Mouse (Mus musculus) kidney, embryonic 14.5 days (tissue): Measurements from ENCODE around the gene Hist1h2bh. TPM values are rescaled to one million over a fixed set of nuclear protein-coding genes. Genes with fewer than 3 reads are reported as not detected.
A peak's percentile ranks its signal among the peaks of the same experiment; 100 is the strongest.
"Not testable (repeated sequence)": the region's sequence is repeated elsewhere in the genome, so short reads cannot be mapped to it uniquely, and the experiment has no call there.

Source experiments
- ATAC-seq: fragments of 200-750 bp; cut with Nextera tagmentation; 2 replicates; pipeline ENCODE4 v1.8.0; 2017; ENCODE audit warnings: moderate number of reproducible peaks, mild to moderate bottlenecking, moderate TSS enrichment, moderate library complexity; ENCODE audit not compliant: low FRiP score, low TSS enrichment
- H3K27ac ChIP-seq: fragments of 300-500 bp; sonication (generic); 2 replicates; pipeline ENCODE4 v1.5.1; 2014; ENCODE audit warnings: low read depth, mild to moderate bottlenecking, low read length, moderate library complexity, mixed read lengths
- H3K27me3 ChIP-seq: fragments of 300-500 bp; sonication (generic); 2 replicates; pipeline ENCODE4 v1.6.1; 2014; ENCODE audit warnings: mild to moderate bottlenecking, low read length; ENCODE audit not compliant: control insufficient read depth, insufficient read depth
- H3K36me3 ChIP-seq: fragments of 300-500 bp; sonication (generic); 2 replicates; pipeline ENCODE4 v1.6.1; 2014; ENCODE audit warnings: low read length, mixed read lengths; ENCODE audit not compliant: control insufficient read depth, insufficient read depth
- H3K4me1 ChIP-seq: fragments of 300-500 bp; sonication (generic); 2 replicates; pipeline ENCODE4 v1.6.1; 2014; ENCODE audit warnings: low read length, mixed read lengths; ENCODE audit not compliant: control insufficient read depth, insufficient read depth
- H3K4me2 ChIP-seq: fragments of 300-500 bp; sonication (generic); replicated peaks from 2 replicates; pipeline ENCODE4 v1.6.1; 2014; ENCODE audit warnings: low read depth, mild to moderate bottlenecking, low read length
- H3K4me3 ChIP-seq: fragments of 300-500 bp; sonication (generic); 2 replicates; pipeline ENCODE4 v1.5.1; 2014; ENCODE audit warnings: mild to moderate bottlenecking, low read length
- H3K9ac ChIP-seq: fragments of 300-500 bp; sonication (generic); 2 replicates; pipeline ENCODE4 v1.6.1; 2014; ENCODE audit warnings: low read depth, mild to moderate bottlenecking, low read length, moderate library complexity
- H3K9me3 ChIP-seq: fragments of 300-500 bp; sonication (generic); 2 replicates; pipeline ENCODE4 v1.6.1; 2016; ENCODE audit warnings: low read length; ENCODE audit not compliant: control insufficient read depth
- WGBS: fragments of 180-500 bp; shearing (Covaris S2); extraction: QIAGEN DNeasy Blood & Tissue Kit; methylation state at CpG from one replicate; pipeline ENCODE4 v1.1.7; 2014; 5-methylcytosine and 5-hydroxymethylcytosine counted together
- polyA plus RNA-seq: library from polyadenylated mRNA; unstranded; fragments of >200 nt; fragmentation: Nextera tagmentation; extraction: Ambion mirVana; gene quantifications from 2 replicates; pipeline ENCODE4 v1.2.1, GENCODE M21; 2014

Hist1h2bh gene
- polyA plus RNA-seq, 1 experiment from 2014 or later, result 1.4 TPM

DNA sequence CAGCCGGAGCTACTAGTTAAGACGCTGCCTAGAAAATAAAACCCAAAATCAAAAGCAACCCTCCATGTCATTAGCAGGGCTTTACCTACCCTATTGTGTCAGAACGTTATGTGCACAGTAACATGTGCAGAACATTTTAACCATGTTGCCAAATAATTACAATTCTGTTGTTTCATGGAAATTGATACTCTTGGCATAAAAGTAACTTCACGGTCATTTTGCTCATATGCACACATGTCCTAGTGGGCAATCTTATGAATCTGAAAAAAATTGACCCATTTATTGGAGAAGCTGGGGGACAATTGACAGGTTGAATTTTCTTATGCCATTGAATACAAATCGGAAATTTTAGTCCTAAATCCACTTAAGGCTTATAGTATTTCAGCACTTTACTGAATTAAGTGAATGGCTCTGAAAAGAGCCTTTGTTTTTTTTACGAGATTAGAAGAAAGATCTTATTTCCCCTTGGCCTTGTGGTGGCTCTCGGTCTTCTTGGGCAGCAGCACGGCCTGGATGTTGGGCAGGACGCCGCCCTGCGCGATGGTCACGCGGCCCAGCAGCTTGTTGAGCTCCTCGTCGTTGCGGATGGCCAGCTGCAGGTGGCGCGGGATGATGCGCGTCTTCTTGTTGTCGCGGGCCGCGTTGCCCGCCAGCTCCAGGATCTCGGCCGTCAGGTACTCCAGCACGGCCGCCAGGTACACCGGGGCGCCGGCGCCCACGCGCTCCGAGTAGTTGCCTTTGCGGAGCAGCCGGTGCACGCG lies 27.2 kb upstream of the Hist1h2bh start:
- H3K4me3 ChIP-seq, result peak overlapping the region; percentile 43
- ATAC-seq, H3K4me1 ChIP-seq, H3K9me3 ChIP-seq, H3K36me3 ChIP-seq, H3K27me3 ChIP-seq: not testable (repeated sequence)
- H3K27ac ChIP-seq, result peak overlapping the region; percentile 92
- H3K9ac ChIP-seq, result peak overlapping the region; percentile 51
- WGBS, result 1% methylated on average over 19 of the region's 41 CpGs
- peak overlapping the region; percentile 40 for H3K4me2 ChIP-seq

DNA sequence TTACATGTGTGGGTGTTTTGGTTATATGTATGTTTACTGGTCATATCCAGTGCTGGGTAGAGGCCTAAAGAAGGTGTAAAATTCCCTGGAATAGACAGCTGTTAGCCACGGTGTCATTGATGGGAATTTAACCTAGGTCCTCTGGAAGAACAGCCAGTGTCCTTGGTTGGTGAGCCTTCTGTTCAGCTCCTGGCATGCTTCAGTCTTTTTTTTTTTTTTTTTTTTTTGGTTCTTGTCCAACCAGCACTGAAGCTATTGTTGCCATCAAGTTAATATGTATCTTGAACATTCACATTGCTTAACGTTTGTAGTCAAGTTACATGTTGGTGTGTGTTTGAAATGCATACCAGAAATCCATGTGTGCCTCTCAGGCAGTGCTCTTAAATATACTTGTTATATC lies 21.3 kb upstream of the Hist1h2bh start:
- Histone ChIP-seq H3K4me2 (no peak overlapping the region), H3K27me3 (no peaks in the 10 kb centered on the region), H3K9ac (no peak overlapping the region), H3K36me3 (no peaks in the 10 kb centered on the region), H3K9me3 (no peaks in the 10 kb centered on the region), H3K4me3 (no peak overlapping the region), H3K27ac (peak overlapping the region; percentile 99), H3K4me1 (no peaks in the 10 kb centered on the region)
- ATAC-seq, result no peak
- WGBS, result 83% methylated on average over 2 of the region's 2 CpGs

DNA sequence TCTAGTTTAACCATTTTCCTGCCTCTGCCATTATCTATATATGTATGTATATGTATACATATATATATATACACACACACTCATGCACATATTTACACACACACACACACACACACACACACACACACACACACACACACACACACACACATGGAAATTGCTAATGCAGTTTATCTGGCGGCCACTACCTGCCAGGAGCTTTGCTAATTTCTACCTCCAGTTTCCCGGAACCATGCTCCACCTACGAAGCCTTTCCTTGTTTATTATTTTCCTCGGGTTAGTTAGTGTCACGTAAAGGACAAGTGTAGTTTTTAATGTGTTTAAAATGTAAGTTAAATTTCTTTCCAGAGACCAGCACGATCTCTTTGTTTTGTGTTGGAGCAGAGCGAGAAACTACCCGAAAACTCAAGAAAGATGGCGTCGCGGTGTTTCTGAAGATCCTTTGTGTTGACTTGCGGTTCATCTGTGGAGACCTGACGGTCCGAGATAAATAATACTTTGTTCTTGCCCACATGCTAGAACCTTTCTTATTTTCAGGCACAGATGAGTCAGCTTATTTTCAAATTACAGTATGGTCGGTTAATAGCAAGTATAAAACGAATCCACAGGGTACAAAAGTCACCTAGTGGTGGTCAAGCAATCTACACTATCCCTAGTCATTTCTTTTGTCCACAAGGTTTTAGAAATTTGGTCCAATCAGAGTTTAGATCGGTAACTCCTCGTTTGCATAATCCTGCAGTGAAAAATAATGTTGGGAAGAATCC lies 19.7 kb upstream of the Hist1h2bh start:
- peak; percentile 80 for ATAC-seq

DNA sequence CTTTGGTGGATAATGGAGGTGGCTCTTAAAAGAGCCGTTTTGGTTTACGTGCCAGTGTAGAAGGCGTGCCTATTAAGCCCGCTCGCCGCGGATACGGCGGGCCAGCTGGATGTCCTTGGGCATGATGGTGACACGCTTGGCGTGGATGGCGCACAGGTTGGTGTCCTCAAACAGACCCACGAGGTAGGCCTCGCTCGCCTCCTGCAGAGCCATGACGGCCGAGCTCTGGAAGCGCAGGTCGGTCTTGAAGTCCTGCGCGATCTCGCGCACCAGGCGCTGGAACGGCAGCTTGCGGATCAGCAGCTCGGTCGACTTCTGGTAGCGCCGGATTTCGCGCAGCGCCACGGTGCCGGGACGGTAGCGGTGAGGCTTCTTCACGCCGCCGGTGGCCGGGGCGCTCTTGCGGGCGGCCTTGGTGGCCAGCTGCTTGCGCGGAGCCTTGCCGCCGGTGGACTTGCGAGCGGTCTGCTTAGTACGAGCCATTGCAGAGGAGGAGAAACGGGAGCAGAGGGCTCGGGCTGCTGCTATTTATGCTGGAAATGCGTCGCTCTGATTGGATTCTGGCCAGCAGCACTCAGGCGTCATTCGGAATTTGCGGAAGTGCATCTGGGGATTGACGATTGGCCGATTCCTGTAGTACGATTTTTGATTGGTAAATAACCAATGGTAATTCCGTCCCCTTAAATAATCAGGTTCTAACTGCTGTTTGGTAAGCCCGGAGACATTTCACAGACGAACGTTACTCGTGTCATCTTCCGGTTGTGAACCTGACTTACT lies 18.9 kb upstream of the Hist1h2bh start, which contains the start of gene Hist1h3e:
TSS of gene Hist1h3e (minus strand) at position 487 of the 777 bp plus-strand sequence.
- under 1% methylated on average over 53 of the region's 67 CpGs for WGBS
- H3K9me3 ChIP-seq, H3K27me3 ChIP-seq, H3K36me3 ChIP-seq, H3K4me1 ChIP-seq: not testable (repeated sequence)
- Histone ChIP-seq H3K4me2 (peak within 1 kb of the TSS; percentile 59), H3K9ac (peak within 1 kb of the TSS; percentile 61), H3K27ac (peak within 1 kb of the TSS; percentile 99), H3K4me3 (peak within 1 kb of the TSS; percentile 36)
- ATAC-seq, result peak; percentile 97

More for the DNA sequence above, 19.7 kb upstream of the Hist1h2bh start:
- Histone ChIP-seq H3K9ac (peak overlapping the region; percentile 61), H3K4me2 (peak overlapping the region; percentile 59), H3K9me3 (no peaks in the 10 kb centered on the region), H3K27ac (peak overlapping the region; percentile 99), H3K36me3 (no peaks in the 10 kb centered on the region), H3K4me1 (no peaks in the 10 kb centered on the region), H3K4me3 (peak overlapping the region; percentile 35), H3K27me3 (no peaks in the 10 kb centered on the region)
- 4% methylated on average over 18 of the region's 18 CpGs for WGBS

- Histone ChIP-seq H3K4me3 (peak overlapping the region; percentile 36; the same call in 1 of the 2 replicates), H3K9ac (peak overlapping the region; percentile 61; the same call in 1 of the 2 replicates), H3K27ac (peak overlapping the region; percentile 99; the same call in 1 of the 2 replicates)
- H3K27me3 ChIP-seq, ATAC-seq, H3K4me2 ChIP-seq, H3K4me1 ChIP-seq, H3K36me3 ChIP-seq, H3K9me3 ChIP-seq: not testable (repeated sequence)
- WGBS, result 0% methylated on average over 2 of the region's 5 CpGs
These were observed 18.3 kb upstream of the Hist1h2bh start for GRCm38 (mm10) chr13:23561531-23561882.

DNA sequence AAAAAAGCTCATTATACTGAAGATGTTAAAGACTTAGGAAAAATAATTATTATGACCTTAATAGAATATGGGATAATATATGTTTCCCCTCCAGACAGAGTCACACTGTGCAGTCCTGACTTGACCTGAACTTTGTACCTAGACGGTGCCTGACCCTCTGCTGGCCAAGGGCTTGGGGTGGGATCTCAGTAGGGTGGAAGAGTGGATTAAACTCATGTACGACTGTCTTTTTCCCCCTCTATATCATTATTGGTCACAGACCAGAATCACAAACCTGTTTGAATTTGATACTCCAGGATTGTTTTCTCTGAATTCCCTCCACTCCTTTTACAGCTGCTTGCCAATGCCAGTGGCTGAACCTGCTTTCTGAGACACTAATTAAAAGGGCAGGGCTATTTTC lies 17.5 kb upstream of the Hist1h2bh start:
- not testable (repeated sequence) for H3K9me3 ChIP-seq, ATAC-seq, H3K4me1 ChIP-seq, H3K4me3 ChIP-seq, H3K36me3 ChIP-seq, H3K27ac ChIP-seq, H3K27me3 ChIP-seq
- 22% methylated on average over 2 of the region's 2 CpGs for WGBS
- H3K4me2 ChIP-seq, result 0 out of 2 replicates have a peak overlapping the region, but pooled peaks have one; percentile 8
- peak overlapping the region; percentile 28; the same call in 1 of the 2 replicates for H3K9ac ChIP-seq

DNA sequence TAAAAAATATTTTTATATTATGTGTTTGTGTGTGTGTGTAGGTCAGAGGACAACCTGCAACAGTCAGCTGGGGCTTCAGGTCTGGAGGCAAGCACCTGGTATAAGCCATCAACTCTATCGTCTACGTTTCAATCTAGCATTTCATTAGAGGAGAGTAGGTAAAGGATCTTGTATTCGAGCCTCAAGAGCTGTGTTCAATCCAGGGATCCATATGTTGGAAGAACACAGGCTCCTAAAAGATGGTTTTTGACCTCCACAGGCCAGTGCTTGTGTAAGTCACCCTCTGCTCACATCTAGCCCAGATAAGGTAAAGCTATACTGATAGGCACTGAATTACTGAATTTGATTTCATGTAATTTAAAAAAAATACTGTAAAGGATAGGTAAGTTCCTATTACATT lies 13.7 kb upstream of the Hist1h2bh start:
- Histone ChIP-seq H3K9ac (peak overlapping the region; percentile 40; the same call in 1 of the 2 replicates), H3K4me2 (peak overlapping the region; percentile 94), H3K4me1 (peaks cover 10% of the 10 kb centered on the region; the same call in 1 of the 2 replicates), H3K36me3 (no peaks in the 10 kb centered on the region), H3K27me3 (no peaks in the 10 kb centered on the region), H3K9me3 (no peaks in the 10 kb centered on the region), H3K27ac (peak overlapping the region; percentile 100; the same call in 1 of the 2 replicates), H3K4me3 (no peak overlapping the region)
- 72% methylated on average over 3 of the region's 3 CpGs for WGBS
- ATAC-seq, result no peak

DNA sequence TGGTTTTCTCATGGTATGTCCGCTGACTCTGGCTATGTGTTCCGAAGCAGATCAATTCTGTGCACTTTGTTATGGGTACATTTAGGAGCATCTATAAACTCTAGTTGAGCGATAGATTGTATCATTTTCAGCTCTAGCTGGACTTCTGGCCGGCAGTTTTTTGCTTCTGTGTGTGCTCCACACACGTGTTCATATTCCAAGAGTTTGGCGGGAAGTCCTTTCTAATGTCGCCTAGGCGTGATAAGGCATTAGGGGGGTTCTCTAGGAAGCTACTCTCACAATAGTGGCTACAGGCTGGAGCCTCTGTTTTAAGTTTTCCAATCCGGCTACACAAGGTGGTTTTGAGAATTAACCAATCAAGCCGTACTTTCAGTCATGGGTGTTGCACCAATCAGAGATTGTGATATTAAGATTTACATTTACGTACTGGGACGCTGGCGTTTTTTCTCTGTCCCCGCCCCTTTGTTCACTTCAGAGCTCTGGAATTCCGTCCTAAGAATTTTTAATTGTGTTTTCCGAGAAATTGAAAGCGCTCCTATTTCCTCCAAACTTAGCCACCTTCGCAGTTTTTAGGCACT lies 12.7 kb upstream of the Hist1h2bh start:
- peak overlapping the region; percentile 68 for H3K4me3 ChIP-seq
- H3K36me3 ChIP-seq, result no peaks in the 10 kb centered on the region
- peak overlapping the region; percentile 96 for H3K9ac ChIP-seq
- no peaks in the 10 kb centered on the region for H3K27me3 ChIP-seq
- H3K4me1 ChIP-seq, result peaks cover 11% of the 10 kb centered on the region; the same call in 1 of the 2 replicates
- H3K27ac ChIP-seq, result peak overlapping the region; percentile 100
- WGBS, result under 1% methylated on average over 18 of the region's 18 CpGs
- ATAC-seq, result peak; percentile 83
- H3K4me2 ChIP-seq, result peak overlapping the region; percentile 94
- no peaks in the 10 kb centered on the region for H3K9me3 ChIP-seq
